Mouse (Mus musculus): ENCODE measurements around the gene Aurka. TPM values are rescaled to one million over a fixed set of nuclear protein-coding genes. Genes with fewer than 3 reads are reported as not detected.

Aurka gene
- 9.1 and 13.1 TPM in 2 replicates for polyA plus RNA-seq (2012)

DNA sequence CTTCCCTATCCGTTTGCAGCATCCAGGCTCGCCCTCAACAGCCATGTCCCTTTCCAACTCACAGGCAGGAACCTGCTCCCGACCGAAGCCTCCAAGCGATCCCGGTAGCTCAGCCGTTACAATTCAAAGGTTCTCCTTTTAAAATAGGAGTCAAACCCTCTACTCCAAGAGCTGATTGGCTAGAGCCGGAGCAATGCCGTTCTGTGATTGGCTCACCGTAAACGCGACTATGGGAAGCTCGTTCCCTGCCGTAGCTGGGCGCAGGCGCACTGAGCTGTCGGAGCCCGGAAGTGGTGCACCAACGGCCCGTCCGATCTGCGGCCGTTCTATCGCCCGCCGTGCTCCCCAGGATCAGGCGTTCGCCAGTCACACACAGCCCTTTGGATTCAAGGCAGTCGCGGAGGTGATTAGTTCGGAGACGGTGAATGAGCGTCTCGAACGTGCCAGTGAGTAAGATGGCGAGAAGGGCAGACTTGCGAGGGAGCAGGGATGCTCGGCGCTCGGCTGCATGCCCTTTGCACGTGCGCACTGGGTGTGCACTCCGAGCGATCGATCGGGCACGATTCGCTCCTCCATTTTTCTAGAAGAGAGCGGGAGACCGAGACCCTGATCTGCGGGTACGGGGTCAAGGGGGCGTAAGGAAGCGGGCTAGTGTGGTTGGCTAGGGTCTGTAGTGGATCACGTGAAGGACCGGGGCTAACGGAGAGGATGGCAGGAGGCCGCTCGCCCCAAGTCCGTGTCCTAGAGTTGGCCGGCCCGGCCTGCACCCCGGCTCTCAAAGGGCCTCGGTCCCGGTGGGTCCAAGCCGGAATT lies at the start of gene Aurka, which contains the start of gene Cstf1:
Gene Aurka, minus strand, starts transcription at position 125 of the 813 bp plus-strand sequence.
Gene Cstf1, plus strand, starts transcription at position 271 of the 813 bp plus-strand sequence.

DNA sequence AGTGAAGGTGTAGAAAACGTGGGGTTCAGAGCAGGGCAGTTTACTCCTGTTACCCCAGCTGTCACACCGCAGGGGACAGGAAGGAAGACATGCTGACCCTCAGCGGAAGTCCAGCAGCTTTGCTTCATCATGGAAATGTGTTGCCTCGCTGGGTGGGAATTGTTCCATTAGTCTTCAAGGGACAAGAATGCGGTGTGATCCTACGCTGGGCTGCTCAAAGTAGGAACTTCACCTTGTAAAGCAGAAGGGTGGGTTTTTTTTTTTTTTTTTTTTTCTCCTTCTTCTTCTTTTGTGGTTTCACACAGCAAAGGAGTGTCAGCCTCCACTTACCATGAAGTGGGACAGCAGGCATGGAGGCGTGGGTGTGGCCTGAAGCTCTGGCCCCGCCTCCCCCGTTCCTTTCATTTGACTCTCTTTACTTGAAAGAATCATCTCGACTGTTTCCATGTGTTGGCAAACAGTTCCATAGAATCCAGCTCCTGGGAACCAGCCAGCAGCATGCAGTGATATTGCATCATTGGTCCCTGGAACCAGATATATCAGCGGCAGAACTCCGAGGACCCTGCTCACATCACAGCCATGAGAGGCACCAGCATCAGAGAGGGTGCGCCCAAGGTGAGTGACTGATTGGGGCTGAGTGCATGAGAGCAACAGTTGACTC lies 23.2 kb upstream of the Aurka start, which contains the start of gene Cass4:
Gene Cass4, plus strand, starts transcription at position 404 of the 661 bp plus-strand sequence.

DNA sequence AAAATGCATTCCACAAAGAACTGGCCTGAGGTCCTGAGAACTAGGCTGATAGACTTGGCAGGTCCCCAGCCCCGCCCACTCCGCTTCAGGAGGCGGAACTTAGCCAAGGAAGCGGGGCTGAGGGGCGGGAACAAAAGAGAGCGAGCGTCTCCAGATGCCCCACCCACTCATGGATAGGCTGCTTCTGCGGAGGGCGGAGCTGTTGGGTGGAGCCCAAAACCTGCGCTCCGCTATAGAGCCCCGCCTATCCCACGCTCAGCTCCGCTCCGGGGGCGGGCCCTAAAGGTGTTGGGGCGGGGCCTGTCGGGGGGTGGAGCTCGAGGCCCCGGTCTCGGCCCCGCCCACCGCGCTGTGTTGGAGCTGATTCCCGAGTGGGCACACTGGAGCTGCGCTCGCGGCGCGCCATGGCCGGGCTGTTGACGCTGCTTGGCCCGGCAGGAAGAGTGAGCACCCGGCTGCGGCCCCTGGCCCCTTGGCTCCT lies 25.0 kb downstream of the Aurka start, which contains the start of gene Fam210b:
Gene Fam210b, plus strand, starts transcription at position 308 of the 481 bp plus-strand sequence.

Other genes starting within 250 kb of the Aurka start
- gene Mc3r, start 122.0 kb downstream of the Aurka start, polyA plus RNA-seq (2012), result not detected in 2 replicates
- 4.9 and 5.6 TPM in 2 replicates for gene Fam210b, start 25.0 kb downstream of the Aurka start, polyA plus RNA-seq (2012)
- 10.3 and 12.0 TPM in 2 replicates for gene Cstf1, start 146 bp upstream of the Aurka start, polyA plus RNA-seq (2012)
- gene Cass4, start 23.3 kb upstream of the Aurka start, polyA plus RNA-seq (2012), result 0.70 and 0.97 TPM in 2 replicates
- gene Rtf2, start 70.0 kb upstream of the Aurka start, polyA plus RNA-seq (2012), result 46.0 and 61.6 TPM in 2 replicates
- gene Gcnt7, start 88.1 kb upstream of the Aurka start, polyA plus RNA-seq (2012), result not detected in 2 replicates
- 0.30 and 0.57 TPM in 2 replicates for gene Fam209, start 102.0 kb upstream of the Aurka start, polyA plus RNA-seq (2012)
- 0.12 TPM in 1 of 2 replicates, not detected in the other for gene Tfap2c, start 179.1 kb upstream of the Aurka start, polyA plus RNA-seq (2012)